Mouse (Mus musculus) lung, postnatal 25 days (tissue): ENCODE measurements around the gene Kcne2.
A peak's percentile ranks its signal among the peaks of the same experiment; 100 is the strongest.

Source experiments
- DNase-seq: peaks from one replicate; pipeline ENCODE4 v3.0.0; 2022; ENCODE audit warnings: low spot score

The Kcne2 gene

DNA sequence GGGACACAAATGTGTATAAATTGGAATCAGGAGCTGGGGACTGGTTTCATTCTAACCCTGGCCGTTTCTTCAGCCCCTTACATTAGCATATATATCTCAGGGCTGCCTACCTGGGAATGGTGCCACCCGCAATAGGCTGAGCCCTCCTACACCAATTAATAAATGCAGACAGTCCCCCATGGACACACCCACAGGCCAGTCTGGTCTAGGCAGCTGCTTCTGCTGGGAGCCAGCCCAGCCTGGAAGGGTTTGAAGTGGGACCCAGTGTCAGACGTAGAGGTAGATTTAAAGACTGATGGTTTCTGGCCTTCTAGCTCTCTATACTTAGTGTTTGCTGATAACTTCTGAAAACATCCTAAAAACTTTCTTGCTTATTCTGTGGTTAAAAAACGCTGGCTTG is 16.9 kb downstream of the Kcne2 start:
- no peak for DNase-seq

DNA sequence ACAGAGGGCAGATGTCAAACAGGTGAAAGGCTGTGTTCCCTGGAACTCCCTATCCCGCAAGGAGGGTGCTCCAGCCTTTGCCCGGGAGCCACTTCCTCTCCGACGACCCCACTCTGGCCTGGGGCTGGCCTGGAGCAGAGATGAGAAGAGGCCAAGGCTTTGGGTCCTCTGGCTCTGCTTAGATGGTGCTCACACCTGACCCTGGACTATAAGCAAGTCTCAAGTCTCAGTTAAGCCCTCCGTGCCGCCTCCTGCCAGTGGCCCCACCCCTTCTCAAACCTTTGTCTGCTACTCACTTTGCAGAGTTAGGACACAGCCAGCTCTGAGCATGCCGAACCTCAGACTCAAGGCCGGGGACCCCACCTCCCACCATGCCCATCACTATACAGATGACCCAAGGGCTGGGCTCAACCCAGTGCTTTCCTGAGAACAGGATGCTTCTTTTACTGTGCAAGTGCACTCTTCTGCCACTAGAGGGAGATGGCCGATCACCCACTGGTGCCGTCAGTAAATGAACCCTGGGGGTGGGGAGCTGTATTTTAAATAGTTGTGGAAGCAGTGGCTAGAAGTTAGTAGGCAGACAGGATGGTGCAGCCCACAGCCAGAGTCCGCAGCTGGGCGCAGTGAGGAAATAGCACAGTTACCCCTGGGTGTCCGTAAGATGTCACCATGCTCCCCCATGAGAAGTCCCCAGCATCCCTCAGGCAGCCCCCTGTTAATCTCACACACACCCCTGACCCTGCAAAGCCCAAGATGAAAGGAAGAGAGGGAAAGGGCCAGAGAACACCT is 22.0 kb downstream of the Kcne2 start:
- peak; percentile 35 for DNase-seq

DNA sequence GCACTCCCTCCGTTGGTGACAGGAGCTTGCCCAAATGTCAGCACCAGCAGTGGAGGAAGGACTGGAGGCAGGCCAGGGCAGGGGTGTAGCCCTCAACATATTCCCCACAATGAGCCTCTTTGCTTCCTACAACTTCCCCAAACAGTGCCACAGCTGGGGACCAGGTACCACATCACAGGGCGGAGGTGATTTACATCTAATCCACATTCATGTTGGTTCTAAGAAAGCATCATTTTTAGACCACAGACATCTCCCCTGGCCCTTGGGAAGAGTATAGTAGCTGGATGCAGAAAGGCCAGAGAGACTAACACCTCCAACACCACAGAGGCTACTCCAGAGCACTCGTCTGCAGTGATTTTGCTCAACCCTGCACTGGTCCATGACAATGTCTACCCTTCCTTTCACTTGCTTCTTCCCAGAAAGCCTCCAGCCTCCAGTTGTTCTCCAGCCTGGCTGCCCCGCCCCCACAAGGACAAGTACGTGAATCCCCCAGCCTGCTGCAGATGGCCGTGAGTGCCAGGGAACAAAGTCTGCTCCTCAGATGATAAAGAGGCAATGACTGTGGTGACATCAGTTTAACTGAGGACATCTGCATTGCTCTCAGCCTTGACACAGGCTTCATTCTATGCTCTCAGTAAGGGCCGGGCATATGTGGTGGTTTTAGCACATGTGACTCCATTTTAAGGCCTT is 24.0 kb downstream of the Kcne2 start:
- DNase-seq = no peak

DNA sequence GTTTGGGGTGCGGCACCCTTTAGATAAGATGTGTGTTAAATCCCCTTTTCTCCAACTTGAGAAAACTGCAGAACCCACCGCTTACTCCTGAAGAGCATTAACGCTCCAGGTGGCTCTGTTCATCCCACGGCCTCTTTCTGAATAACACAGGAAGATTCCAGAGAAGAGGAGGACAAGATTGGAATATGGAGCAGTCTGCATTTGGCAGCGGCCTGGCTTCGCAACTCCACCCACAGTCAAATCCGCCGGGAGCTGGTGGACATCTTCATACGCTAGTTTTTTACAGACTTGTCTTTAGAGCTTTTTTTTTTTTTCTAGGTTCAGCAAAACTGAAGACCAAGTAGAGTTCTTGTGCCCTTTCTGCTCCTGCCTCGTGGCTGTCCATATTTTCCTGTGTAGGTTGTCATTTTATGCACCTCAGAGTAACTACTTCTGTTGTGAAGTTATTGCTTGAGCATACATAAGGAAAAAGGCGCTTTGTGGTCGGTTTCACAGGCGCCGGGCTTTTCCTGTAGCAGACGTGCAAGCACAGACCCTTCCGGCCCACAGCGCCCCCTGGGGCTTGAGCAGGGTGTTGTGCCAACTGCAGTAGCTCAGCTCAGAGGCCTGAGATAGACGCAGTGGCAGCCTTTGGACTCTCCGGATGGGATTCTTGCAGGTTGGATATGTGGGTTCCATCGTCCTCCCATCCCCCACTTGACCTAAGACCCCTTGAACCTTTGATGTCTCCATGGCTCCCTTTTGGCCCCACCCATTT is 27.3 kb downstream of the Kcne2 start:
- peak; percentile 45 for DNase-seq

DNA sequence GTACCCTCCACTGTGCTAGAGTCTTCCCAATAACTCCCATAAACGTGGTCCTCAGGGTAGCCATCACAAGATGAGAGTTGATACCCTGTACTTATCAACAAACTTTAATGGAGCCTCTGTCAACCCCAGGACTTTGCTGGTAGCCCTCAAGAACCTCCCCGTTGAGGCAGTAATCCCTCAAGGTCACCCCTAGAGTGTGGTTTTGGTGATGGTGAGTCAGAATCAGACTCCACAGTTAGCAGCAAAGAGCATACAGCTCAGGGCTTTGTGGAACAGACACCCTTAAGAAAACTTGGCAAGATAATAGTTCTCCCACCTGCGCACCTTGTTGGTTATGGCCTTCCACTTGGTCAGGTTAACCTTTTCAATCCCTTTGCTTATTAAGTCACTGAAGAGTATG is 28.2 kb downstream of the Kcne2 start:
- no peak for DNase-seq

DNA sequence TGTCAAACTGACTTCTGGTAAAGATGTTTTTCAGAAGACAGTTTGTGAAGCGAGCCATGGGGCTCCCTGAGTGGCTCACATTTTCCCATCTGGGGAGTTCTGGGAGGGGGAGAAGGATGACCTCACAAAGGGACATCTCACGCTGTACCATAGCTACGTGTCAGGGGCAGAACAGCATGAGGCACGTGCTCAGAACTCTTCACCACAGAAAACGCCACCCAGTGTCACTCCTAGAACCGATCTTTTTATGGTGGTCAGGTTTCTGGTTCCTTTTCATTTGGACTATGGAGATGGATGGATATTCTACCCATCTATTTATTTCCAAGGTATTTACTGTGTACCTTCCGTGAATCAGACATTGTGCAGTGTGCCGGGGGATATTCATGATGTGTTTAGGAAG is 29.2 kb downstream of the Kcne2 start, which contains the start of gene Fam243:
Gene Fam243, minus strand, starts transcription at position 101 of the 400 bp plus-strand sequence.
- no peak for DNase-seq

DNA sequence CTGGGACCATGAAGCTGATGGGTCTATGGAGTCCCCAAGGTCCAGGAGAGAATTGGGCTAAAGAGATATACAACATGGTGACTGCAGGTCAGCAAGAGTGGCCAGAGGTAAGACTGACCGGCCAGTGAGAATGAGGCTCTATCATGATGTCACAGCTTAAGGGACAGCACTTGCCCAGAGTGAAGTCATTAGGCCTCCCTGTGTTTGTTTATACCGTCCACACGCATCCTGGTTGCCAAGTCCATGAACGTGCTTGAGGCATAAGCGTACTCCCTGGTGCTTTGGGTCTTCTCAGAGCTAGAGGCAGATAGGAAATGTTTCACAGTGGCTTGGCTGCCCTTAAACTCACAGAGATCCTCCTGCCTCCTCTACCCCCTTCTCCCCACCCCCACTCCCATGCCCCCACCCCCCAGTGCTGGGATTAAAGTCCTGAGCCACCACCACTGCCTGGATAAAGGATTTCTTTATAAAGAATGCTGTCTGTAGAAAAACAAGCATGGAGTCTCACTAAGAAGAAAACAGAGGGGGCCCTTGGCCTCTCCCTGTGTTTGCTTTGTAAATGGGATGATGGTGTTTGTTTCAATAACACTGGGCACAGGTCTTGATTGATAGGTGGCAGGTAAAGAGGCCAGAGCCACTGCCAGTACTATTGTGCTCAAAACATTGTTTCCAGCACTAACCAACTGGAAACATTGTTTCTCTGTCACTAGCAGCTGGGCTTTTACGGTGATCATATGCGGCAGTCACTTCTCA is 32.3 kb downstream of the Kcne2 start:
- no peak for DNase-seq

DNA sequence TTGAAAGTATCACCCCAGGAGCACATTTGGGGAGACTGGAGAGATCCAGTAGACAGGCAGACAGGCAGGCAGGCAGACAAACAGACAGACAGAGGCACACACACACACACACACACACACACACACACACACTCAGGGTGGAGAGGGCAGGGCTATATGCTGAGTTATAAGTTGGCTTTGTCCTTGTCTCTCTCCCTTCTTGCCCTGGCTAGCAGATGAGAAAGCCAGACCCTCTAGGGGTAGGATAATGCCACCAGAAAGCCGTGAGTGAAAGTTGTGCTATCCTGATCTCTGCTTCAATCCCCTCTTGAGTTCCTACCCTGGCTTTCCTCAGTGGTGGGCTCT is 32.8 kb downstream of the Kcne2 start:
- DNase-seq = no peak

DNA sequence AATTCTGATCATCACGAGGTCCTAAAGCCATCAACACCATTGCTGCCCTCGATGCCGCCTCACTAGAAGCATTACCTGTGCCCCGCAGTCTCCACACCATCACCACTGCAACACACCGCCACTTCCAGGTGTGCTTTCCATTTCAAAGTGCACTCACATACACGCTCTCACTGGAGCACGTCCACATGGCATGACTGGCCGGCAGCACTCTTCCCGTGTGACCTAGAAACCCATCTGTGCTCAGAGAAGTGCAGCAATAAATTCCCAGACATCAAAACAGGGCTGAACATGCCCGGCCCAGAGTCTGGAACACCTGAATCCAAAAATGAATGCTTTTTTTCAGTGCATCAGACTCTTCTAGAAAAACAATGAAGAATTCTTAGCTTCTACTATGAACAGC is 35.7 kb downstream of the Kcne2 start:
- no peak for DNase-seq

DNA sequence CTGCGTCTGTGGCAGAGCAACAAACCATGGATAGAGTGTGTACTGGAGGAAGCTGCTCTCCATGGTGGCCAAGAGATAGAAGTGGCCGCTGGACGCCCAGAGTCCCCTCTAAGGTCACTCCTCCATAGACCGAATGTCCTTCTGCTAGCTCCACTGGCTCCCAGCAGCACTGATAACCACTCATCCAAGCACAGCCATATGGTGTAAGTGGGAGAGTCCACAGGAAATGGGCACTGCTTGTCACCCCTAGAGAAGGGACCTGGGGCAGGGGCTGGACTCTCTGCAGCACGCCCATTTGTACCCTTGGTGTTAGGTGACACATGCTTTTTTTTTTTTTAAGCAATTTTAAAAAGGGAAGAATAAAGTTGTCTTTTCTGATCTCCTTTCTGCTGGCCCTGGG is 38.8 kb downstream of the Kcne2 start:
- no peak for DNase-seq

DNA sequence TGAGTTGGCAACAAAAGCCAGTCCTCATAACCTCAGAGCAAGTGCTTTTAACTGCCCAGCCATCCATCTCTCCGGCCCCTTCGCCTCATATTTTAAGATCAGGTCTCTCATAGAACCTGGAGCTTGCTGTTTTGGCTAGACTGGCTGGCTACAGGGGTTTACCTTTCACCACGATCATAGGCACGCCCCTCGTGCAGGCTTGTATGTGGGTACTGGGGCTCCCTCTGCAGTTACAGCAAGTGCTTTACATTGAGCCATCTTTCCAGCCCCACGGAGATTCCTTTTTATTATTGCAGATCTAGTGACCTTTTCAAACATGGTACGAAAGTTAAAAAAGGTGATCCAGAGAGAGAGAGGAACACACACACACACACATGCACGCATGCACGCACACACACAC is 42.4 kb downstream of the Kcne2 start:
- no peak for DNase-seq

DNA sequence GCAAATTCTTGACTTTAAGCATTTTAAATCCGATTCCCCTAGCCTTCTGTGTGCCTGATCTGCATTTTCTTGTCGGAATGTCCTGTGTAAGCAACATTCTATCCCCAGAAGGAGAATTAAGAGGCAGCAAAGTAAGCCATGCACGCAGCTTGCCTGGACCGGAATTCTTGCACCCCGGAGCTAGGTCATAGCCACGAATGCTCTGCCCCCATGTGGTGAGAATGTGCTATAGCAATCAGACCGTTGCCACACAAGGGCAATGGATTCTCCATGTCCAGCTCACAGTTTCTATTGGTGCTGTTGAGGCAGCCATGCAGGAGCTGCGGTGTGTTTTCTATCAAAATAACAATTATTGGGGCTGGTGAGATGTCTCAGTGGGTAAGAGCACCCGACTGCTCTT is 44.1 kb downstream of the Kcne2 start:
- DNase-seq = peak; percentile 75

DNA sequence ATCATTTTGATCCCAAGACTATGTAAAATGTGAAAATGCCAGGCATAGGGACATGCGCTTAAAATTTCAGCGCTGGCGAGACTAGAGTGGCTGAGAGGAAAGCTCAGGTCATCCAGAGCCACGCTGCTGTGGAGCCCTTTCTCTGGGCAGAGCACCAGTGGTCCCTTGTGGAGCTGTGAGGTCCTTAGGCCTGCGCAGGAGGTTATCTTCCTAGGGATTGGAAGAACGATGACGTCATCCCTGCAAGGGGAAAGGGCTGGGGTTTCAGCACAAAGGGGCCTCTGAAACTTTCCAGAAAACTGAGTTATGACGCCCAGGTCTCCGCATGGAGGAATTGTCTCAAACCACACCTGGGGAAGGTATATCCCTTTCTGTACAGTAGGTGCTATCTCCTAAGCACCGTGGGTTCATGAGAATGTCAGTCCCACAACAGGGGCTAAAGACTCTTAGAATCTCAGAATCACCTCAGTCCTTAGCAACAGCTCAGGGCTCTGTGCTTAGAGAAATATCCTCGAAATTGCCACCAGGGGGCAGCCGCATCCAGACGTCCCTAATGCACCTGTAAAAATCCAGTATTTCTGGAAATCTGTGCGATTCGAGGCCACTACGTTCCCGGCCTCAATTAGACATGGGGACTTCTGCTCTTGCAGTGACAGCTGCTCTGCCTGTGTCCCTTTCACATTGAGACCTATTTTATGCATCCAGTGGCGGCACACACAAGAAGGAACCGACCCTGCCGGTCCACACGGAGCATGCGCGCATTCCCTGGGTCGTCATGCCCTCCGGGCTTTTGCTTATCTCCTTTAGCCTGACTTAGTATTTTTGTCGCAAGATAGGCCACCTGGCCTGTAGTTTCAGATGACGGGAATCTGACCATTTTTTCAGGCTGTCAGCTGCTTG is 48.7 kb downstream of the Kcne2 start:
- DNase-seq = peak; percentile 57

DNA sequence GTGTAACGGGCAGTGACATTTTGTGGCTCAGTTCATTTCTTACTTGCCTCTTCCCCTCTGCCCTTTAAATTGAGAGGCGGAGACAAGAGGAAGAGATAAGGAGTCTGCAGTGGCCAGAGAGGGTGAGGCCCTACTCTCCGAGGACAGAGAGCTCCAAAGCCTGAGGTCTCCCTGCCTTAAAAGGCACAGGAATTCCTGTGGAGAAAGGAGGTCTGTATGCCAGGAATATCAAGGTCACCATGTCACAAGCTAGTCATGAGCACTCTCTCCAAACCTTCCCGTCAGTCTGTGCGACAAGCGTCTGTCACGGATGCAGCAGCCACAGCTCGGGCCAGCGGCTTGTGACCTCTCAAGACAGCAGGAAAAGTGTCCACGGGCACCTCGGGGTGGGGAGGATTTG is 53.0 kb downstream of the Kcne2 start:
- DNase-seq = no peak

DNA sequence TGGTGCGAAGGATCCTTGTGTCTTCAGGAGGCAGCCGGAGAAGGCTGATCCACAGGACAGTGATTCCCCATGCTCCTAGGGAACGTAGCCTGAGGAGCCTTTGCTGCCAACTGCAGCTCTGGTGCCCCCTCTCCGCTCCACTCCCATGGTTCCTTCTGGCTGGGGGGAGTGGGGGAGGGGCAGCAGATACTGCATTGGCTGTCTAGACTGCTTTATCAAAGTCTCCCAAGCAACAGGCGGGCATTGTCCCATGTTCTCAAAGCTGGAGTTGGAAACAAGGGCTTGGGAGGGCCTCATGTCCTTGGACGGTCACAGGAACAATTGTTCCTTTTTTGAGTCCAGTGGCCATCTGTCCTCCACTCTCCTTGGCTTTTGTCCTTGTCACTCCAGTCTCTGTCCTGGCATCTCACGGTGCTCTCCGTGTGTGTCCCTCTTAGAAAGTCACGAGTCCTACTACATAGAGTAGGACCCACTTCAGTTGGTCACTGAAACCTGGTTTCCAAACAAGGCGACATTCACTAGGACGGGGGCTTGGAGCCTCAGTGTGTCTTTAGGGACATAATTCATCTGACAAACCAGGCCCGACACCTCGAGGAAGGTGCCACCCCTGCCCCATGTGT is 54.2 kb downstream of the Kcne2 start:
- DNase-seq = no peak
